8 mouse cellular contexts compared by ENCODE assay signal in the genomic region with DNA sequence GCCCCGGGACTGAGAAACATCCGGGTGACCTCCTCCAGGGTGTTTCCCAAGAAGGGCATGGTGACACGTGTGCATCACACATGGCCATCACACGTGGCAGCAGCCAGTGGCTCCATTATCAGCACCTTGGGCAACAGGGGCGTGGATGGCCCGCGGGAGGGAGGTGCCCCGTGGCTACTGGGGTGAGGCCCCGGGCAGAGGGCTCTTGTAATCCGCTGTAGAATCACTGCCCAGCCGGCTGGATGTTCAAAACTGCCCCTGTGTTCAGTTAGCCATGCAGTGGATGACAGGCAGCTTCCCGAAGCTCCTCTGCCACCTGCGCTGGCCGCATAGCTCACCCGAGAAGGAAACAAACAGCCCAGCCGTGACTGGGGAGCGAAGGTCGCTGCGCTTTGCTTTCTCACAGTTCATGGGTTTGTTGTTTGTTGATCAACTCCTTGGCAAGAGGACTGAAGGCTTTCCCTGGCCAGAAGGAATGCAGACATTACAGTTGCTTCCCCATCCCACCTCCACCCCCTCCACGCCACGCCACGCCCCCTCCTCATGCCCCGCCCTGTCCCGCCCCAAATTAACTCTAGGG. TPM values are rescaled to one million over a fixed set of nuclear protein-coding genes. Genes with fewer than 3 reads are reported as not detected.
DNase-seq lines count a peak whose midpoint lies in the region; ATAC-seq lines count a peak whose summit lies in the region.

No protein-coding gene starts in this region.

- H3K27ac ChIP-seq in kidney, embryonic 16.5 days (ENCODE audit: low read length): no peak overlapping the region

- H3K4me1 ChIP-seq in kidney, embryonic 16.5 days (ENCODE audit: insufficient read depth, low read length): peaks cover 11% of the 10 kb centered on the region

- no peaks in the 10 kb centered on the region for H3K9me3 ChIP-seq in kidney, embryonic 16.5 days (ENCODE audit: low read length)

- H3K4me2 ChIP-seq in kidney, embryonic 16.5 days (replicated peaks; ENCODE audit: low read depth, low read length): peak overlapping the region; percentile 49

- intact Hi-C loops in left cerebral cortex, postnatal 25 days (cut with DNase I): no loop called here

- H3K9ac ChIP-seq in kidney, embryonic 16.5 days (replicated peaks; ENCODE audit: low read length): 0 out of 2 replicates have a peak overlapping the region, but pooled peaks have one; percentile 17

- H3K4me3 ChIP-seq in kidney, embryonic 16.5 days (ENCODE audit: low read length): peak overlapping the region; percentile 28; the same call in 1 of the 2 replicates

- H3K36me3 ChIP-seq in kidney, embryonic 16.5 days (ENCODE audit: insufficient read depth, low read length): no peaks in the 10 kb centered on the region

- DNase-seq in ovary, postnatal 36 days (ENCODE audit: low spot score): peak; percentile 51
- no peak for DNase-seq in ovary, adult 18-20 months (ENCODE audit: low spot score)
- DNase-seq in heart, adult 9 months (ENCODE audit: low spot score in 2 of 2): peak; percentile 18 to 42
- DNase-seq in layer of hippocampus, adult 9-11 months: no peak
- DNase-seq in right cerebral cortex, postnatal 25 days: no peak
- no peak for DNase-seq in left cerebral cortex, postnatal 25 days (ENCODE audit: low spot score in 2 of 2)

- no peaks in the 10 kb centered on the region for H3K27me3 ChIP-seq in kidney, embryonic 16.5 days (ENCODE audit: insufficient read depth, low read length)

- peak; percentile 76 for ATAC-seq in kidney, embryonic 16.5 days (ENCODE audit: low FRiP score, low TSS enrichment)
- ATAC-seq in megakaryocyte-erythroid progenitor cell, adult 5-6 weeks (replicated peaks; ENCODE audit: low FRiP score, low TSS enrichment, poor library complexity, severe bottlenecking): peak; percentile 80

- whole genome bisulfite sequencing in kidney, embryonic 16.5 days: 10% methylated on average over 24 of the region's 24 CpGs

RNA-seq across cellular contexts. Expression of gene Slc2a5, which starts 13.7 kb away (rescaled TPM):
- polyA plus RNA-seq in kidney, embryonic 16.5 days (2015; fragmentation: Nextera tagmentation; extraction: Ambion mirVana): 2.2 and 2.5 TPM in 2 replicates
- not detected in 2 replicates for total RNA-seq in megakaryocyte-erythroid progenitor cell, adult 5-6 weeks (2014; fragmentation: Nextera tagmentation)
- not detected in 2 replicates for total RNA-seq in megakaryocyte-erythroid progenitor cell, adult 5-6 weeks (2017)
- total RNA-seq in left cerebral cortex, postnatal 25 days (2021): 1 to 10 TPM; 4.9 to 6.3 TPM

RNA-seq across cellular contexts. Expression of gene Slc2a7, which starts 16.0 kb away (rescaled TPM):
- polyA plus RNA-seq in kidney, embryonic 16.5 days (2015; fragmentation: Nextera tagmentation; extraction: Ambion mirVana): not detected in 2 replicates
- total RNA-seq in megakaryocyte-erythroid progenitor cell, adult 5-6 weeks (2014; fragmentation: Nextera tagmentation): not detected in 2 replicates
- not detected in 2 replicates for total RNA-seq in megakaryocyte-erythroid progenitor cell, adult 5-6 weeks (2017)
- total RNA-seq in left cerebral cortex, postnatal 25 days (2021): not detected

RNA-seq across cellular contexts. Expression of gene Gpr157, which starts 45.6 kb away (rescaled TPM):
- polyA plus RNA-seq in kidney, embryonic 16.5 days (2015; fragmentation: Nextera tagmentation; extraction: Ambion mirVana): 0.40 and 0.51 TPM in 2 replicates
- 0.33 and 1.0 TPM in 2 replicates for total RNA-seq in megakaryocyte-erythroid progenitor cell, adult 5-6 weeks (2014; fragmentation: Nextera tagmentation)
- total RNA-seq in megakaryocyte-erythroid progenitor cell, adult 5-6 weeks (2017): 0.33 and 0.99 TPM in 2 replicates
- total RNA-seq in left cerebral cortex, postnatal 25 days (2021): 1 to 10 TPM; 1.1 to 1.4 TPM

Comparison
In these comparisons a context has a peak if more than half of its experiments do, and no peak if none do; other contexts are left out.
1. DNase-seq: peak in ovary, postnatal 36 days (single experiment) and heart, adult 9 months (2 of 2); none in ovary, adult 18-20 months (single experiment), layer of hippocampus, adult 9-11 months (single experiment), right cerebral cortex, postnatal 25 days (single experiment) and left cerebral cortex, postnatal 25 days (0 of 2).
2. RNA of gene Slc2a5, which starts 13.7 kb away (total RNA-seq): 4.9 to 6.3 TPM in left cerebral cortex, postnatal 25 days; not detected in megakaryocyte-erythroid progenitor cell, adult 5-6 weeks; every median in the first group is over 4 times any median in the second.